Mouse (Mus musculus) stomach, embryonic 15.5 days (tissue): ENCODE data around the gene Zswim1. TPM values are rescaled to one million over a fixed set of nuclear protein-coding genes. Genes with fewer than 3 reads are reported as not detected.

Experiments used
- ATAC-seq: fragments of 200-750 bp; cut with Nextera tagmentation; 2 replicates; pipeline ENCODE4 v1.8.0; 2017; ENCODE audit warnings: low read depth, moderate number of reproducible peaks, moderate TSS enrichment; ENCODE audit not compliant: insufficient read depth, low FRiP score
- H3K27ac ChIP-seq: fragments of 300-500 bp; sonication (generic); 2 replicates; pipeline ENCODE4 v1.5.1; 2015; ENCODE audit warnings: mild to moderate bottlenecking, inconsistent platforms
- H3K27me3 ChIP-seq: fragments of 300-500 bp; sonication (generic); replicated peaks from 2 replicates; pipeline ENCODE4 v1.6.1; 2015; ENCODE audit warnings: inconsistent platforms
- H3K36me3 ChIP-seq: fragments of 300-500 bp; sonication (generic); 2 replicates; pipeline ENCODE4 v1.6.1; 2015; ENCODE audit warnings: inconsistent platforms
- H3K4me1 ChIP-seq: fragments of 300-500 bp; sonication (generic); 2 replicates; pipeline ENCODE4 v1.6.1; 2015; ENCODE audit warnings: inconsistent platforms
- H3K4me2 ChIP-seq: fragments of 300-500 bp; sonication (generic); 2 replicates; pipeline ENCODE4 v1.6.1; 2015; ENCODE audit warnings: mild to moderate bottlenecking, inconsistent platforms
- H3K4me3 ChIP-seq: fragments of 300-500 bp; sonication (generic); replicated peaks from 2 replicates; pipeline ENCODE4 v1.5.1; 2015; ENCODE audit warnings: inconsistent platforms
- H3K9ac ChIP-seq: fragments of 300-500 bp; sonication (generic); 2 replicates; pipeline ENCODE4 v1.6.1; 2015; ENCODE audit warnings: inconsistent platforms
- H3K9me3 ChIP-seq: fragments of 300-500 bp; sonication (generic); 2 replicates; pipeline ENCODE4 v1.6.1; 2016; ENCODE audit warnings: inconsistent platforms
- WGBS: fragments of 180-500 bp; shearing (Covaris S2); methylation state at CpG from one replicate; pipeline ENCODE4 v1.1.7; 2015; 5-methylcytosine and 5-hydroxymethylcytosine counted together
- polyA plus RNA-seq: library from polyadenylated mRNA; unstranded; fragments of >200 nt; fragmentation: Nextera tagmentation; extraction: Ambion mirVana; gene quantifications from 2 replicates; pipeline ENCODE4 v1.2.1, GENCODE M21; 2015

Zswim1 gene
- 13.1 and 13.5 TPM in 2 replicates for polyA plus RNA-seq

- Histone ChIP-seq H3K4me1 (peaks cover 6% of the 10 kb centered on the region; the same call in 1 of the 2 replicates), H3K9me3 (no peaks in the 10 kb centered on the region), H3K36me3 (peaks cover 22% of the 10 kb centered on the region), H3K27me3 (no peaks in the 10 kb centered on the region), H3K4me2 (peak within 1 kb of the TSS; percentile 58), H3K27ac (peak within 1 kb of the TSS; percentile 75), H3K4me3 (peak within 1 kb of the TSS; percentile 66), H3K9ac (peak within 1 kb of the TSS; percentile 40; the same call in 1 of the 2 replicates)
- 1% methylated on average over 32 of the region's 32 CpGs for WGBS
- peak; percentile 99 for ATAC-seq
Observed at GRCm38 (mm10) chr2:164822636-164823165, at the start of gene Zswim1. Gene Zswim1 (plus strand): TSS chr2:164822686.

DNA sequence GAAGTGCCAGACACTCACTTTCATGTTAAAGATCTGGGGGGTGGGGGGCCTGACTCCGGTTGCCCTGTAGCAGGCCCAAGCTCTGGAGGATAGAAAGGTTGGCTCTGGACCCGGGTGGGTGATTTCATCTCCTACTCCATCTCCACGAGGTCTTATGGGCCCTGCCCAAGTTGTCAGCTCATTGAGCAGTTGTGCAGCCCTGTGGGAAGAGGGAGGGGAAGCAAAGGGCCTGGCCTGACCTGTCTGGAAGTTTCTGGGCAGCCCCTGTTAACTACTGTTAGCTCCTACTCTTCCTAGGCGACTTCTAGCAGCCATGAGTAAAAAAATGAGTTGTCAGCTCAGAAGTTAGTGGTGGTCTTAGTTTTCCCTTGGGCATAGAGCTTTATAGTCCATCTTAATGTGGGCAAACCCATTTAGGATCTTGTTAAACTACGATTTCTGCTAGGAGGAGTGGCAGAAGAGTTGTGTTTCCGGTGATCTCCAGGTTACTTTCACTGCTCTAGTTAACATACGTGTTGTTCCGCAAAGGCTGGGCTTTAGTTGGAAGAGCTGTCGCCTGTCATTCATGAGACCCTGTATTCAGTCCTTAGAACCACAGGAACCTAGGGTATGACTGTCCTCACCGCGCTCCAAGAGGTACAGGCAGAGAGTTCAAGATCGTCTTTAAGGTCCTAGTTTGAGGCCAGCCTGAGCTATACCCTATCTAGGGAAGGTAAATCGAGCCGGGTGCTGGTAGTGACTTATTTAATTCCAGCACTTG is 49.1 kb upstream of the Zswim1 start:
- WGBS: 78% methylated on average over 14 of the region's 14 CpGs
- Histone ChIP-seq H3K27me3 (no peaks in the 10 kb centered on the region), H3K9ac (no peak overlapping the region), H3K4me1 (peaks cover 13% of the 10 kb centered on the region), H3K9me3 (no peaks in the 10 kb centered on the region), H3K4me3 (no peak overlapping the region), H3K36me3 (no peaks in the 10 kb centered on the region), H3K4me2 (no peak overlapping the region), H3K27ac (peak overlapping the region; percentile 28)
- no peak for ATAC-seq

DNA sequence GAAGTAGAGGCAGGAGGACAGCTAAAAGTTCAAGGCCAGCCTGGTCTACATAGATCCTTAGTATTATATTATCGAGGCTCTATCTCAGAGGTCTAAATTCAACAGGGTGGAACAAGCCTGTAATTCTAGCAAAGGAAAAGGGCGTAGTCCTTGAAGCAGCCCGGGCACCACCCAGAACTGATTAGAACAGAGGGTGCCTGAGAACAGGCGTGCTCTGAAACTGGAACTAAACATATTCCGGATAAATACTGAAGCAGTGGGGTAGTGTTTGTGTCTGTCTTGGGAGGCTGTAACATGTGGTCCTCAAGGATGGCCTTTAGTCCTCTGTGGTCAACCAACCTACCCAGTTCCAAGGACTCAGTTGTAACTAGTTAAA is 48.5 kb upstream of the Zswim1 start:
- H3K27ac ChIP-seq: peak overlapping the region; percentile 8; the same call in 1 of the 2 replicates
- no peaks in the 10 kb centered on the region for H3K9me3 ChIP-seq
- ATAC-seq: no peak
- H3K9ac ChIP-seq: no peak overlapping the region
- H3K27me3 ChIP-seq: no peaks in the 10 kb centered on the region
- no peak overlapping the region for H3K4me2 ChIP-seq
- 67% methylated on average over 5 of the region's 5 CpGs for WGBS
- no peaks in the 10 kb centered on the region for H3K36me3 ChIP-seq
- H3K4me1 ChIP-seq: peaks cover 13% of the 10 kb centered on the region
- H3K4me3 ChIP-seq: no peak overlapping the region

DNA sequence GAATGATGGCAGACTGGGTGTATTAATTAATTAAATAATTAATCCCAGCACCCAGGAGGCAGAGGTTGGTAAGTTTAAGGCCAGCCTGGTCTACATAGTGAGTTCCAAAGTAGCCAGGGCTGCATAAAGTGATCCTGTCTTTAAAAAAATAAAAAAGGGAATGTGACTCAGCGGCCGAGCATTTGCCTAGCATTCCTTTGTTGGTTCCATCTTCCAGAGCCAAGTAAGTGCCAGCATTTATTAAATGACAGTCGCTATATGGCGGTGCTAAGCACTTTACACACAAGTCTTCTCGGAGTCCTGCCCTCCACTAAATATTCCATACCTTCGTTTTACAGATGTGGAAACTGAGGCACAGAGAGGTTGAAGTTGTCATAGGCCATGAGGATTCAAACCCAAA is 46.4 kb upstream of the Zswim1 start:
- H3K36me3 ChIP-seq: no peaks in the 10 kb centered on the region
- H3K27ac ChIP-seq: no peak overlapping the region
- H3K27me3 ChIP-seq: no peaks in the 10 kb centered on the region
- no peaks in the 10 kb centered on the region for H3K9me3 ChIP-seq
- ATAC-seq: no peak
- H3K4me2 ChIP-seq: no peak overlapping the region
- WGBS: 78% methylated on average over 6 of the region's 6 CpGs
- peaks cover 4% of the 10 kb centered on the region for H3K4me1 ChIP-seq
- no peak overlapping the region for H3K9ac ChIP-seq
- no peak overlapping the region for H3K4me3 ChIP-seq

DNA sequence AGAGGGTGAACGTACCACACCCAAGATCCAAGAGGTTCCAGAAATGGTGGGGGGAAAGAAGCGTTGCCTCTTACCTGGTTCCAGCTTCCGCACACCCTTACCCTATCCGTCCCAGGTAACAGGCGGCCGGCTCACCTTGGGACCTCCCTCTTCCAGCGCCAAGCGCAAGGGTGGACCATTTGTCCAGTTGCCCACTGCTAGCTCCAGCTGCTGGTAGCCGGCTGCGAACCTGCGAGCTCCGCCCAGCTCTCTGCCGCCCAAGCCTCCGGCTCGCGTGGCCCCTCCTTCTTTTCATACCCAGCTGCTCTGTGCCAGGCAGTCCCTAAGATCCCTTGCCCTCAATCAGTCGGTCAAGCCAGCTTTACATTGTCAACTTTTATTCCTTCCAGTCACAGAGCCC is 45.7 kb upstream of the Zswim1 start:
- H3K27me3 ChIP-seq: no peaks in the 10 kb centered on the region
- no peak for ATAC-seq
- WGBS: 57% methylated on average over 17 of the region's 17 CpGs
- H3K9ac ChIP-seq: no peak overlapping the region
- no peaks in the 10 kb centered on the region for H3K4me1 ChIP-seq
- H3K27ac ChIP-seq: no peak overlapping the region
- no peaks in the 10 kb centered on the region for H3K36me3 ChIP-seq
- H3K4me3 ChIP-seq: no peak overlapping the region
- H3K4me2 ChIP-seq: no peak overlapping the region
- H3K9me3 ChIP-seq: no peaks in the 10 kb centered on the region

GRCm38 (mm10) chr2:164777246-164778014 is 45.1 kb upstream of the Zswim1 start:
- 79% methylated on average over 30 of the region's 30 CpGs for WGBS
- H3K4me2 ChIP-seq: no peak overlapping the region
- ATAC-seq: no peak
- no peaks in the 10 kb centered on the region for H3K4me1 ChIP-seq
- H3K27ac ChIP-seq: no peak overlapping the region
- H3K27me3 ChIP-seq: no peaks in the 10 kb centered on the region
- no peaks in the 10 kb centered on the region for H3K9me3 ChIP-seq
- no peaks in the 10 kb centered on the region for H3K36me3 ChIP-seq
- no peak overlapping the region for H3K4me3 ChIP-seq
- H3K9ac ChIP-seq: no peak overlapping the region

GRCm38 (mm10) chr2:164778015-164778287 is 44.5 kb upstream of the Zswim1 start:
- Histone ChIP-seq H3K9ac (no peak overlapping the region), H3K27ac (no peak overlapping the region), H3K27me3 (no peaks in the 10 kb centered on the region), H3K4me2 (no peak overlapping the region), H3K4me3 (no peak overlapping the region), H3K9me3 (no peaks in the 10 kb centered on the region), H3K36me3 (no peaks in the 10 kb centered on the region), H3K4me1 (no peaks in the 10 kb centered on the region)
- 90% methylated on average over 11 of the region's 11 CpGs for WGBS
- no peak for ATAC-seq

DNA sequence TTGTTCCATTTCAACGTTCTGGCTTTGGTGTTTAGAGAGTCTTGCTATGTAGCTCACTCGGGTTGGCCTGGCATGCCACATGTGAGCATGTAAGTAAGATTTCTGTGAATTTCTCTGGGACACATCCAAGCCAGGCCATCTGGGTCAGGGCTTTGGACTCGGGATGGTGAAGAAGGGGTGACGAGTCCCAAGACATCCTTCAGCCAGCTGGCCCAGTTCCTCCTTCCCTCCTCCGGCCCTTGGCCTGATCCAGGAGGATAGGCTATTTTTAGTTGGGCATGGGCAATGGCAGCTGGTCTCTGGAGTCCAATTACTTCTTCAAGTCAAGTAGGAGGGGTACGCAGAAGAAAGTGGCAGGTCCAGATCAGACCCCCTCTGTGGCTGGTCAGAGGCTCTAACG is 43.7 kb upstream of the Zswim1 start:
- Histone ChIP-seq H3K27ac (no peak overlapping the region), H3K9ac (no peak overlapping the region), H3K4me1 (no peaks in the 10 kb centered on the region), H3K4me2 (no peak overlapping the region), H3K4me3 (no peak overlapping the region), H3K9me3 (no peaks in the 10 kb centered on the region), H3K36me3 (no peaks in the 10 kb centered on the region), H3K27me3 (no peaks in the 10 kb centered on the region)
- 81% methylated on average over 7 of the region's 7 CpGs for WGBS
- ATAC-seq: no peak

- H3K9ac ChIP-seq: no peak within 1 kb of the TSS
- H3K4me1 ChIP-seq: peaks cover 1% of the 10 kb centered on the region; the same call in 1 of the 2 replicates
- H3K9me3 ChIP-seq: no peaks in the 10 kb centered on the region
- H3K4me2 ChIP-seq: no peak within 1 kb of the TSS
- H3K27ac ChIP-seq: no peak within 1 kb of the TSS
- H3K27me3 ChIP-seq: no peaks in the 10 kb centered on the region
- no peak within 1 kb of the TSS for H3K4me3 ChIP-seq
- no peak for ATAC-seq
- 73% methylated on average over 8 of the region's 8 CpGs for WGBS
- no peaks in the 10 kb centered on the region for H3K36me3 ChIP-seq
Observed at GRCm38 (mm10) chr2:164779481-164780086, 42.9 kb upstream of the Zswim1 start, which contains the start of gene Tnnc2. Gene Tnnc2 (minus strand): TSS chr2:164779967.

DNA sequence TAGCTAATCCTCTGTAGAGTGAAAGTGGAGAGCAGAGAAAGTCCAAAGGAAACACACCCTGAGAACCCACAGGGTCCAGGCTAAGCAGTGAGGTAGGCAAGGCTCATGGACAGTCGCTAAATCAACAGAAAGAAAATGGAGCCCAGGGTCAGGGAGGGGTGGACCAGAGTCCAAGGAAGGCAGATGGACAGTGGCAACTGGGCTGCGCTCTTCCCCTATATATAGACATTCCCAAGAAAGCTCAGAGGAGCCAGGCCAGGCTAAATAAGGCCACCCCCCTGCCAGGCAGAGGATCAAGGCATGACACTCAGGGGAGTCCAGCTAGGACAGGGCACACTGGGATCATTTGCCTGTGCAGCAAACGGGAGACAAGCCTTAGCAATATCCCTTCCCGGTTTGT is 40.6 kb upstream of the Zswim1 start:
- Histone ChIP-seq H3K9ac (no peak overlapping the region), H3K4me1 (peaks cover 9% of the 10 kb centered on the region; the same call in 1 of the 2 replicates), H3K36me3 (no peaks in the 10 kb centered on the region), H3K27me3 (no peaks in the 10 kb centered on the region), H3K4me3 (no peak overlapping the region), H3K4me2 (no peak overlapping the region), H3K27ac (no peak overlapping the region), H3K9me3 (no peaks in the 10 kb centered on the region)
- 67% methylated on average over 4 of the region's 4 CpGs for WGBS
- ATAC-seq: no peak

- WGBS: 74% methylated on average over 7 of the region's 7 CpGs
- Histone ChIP-seq H3K9me3 (no peaks in the 10 kb centered on the region), H3K4me1 (peaks cover 21% of the 10 kb centered on the region; the same call in 1 of the 2 replicates), H3K27me3 (no peaks in the 10 kb centered on the region), H3K9ac (no peak overlapping the region), H3K36me3 (no peaks in the 10 kb centered on the region), H3K4me3 (no peak overlapping the region), H3K4me2 (no peak overlapping the region), H3K27ac (no peak overlapping the region)
- no peak for ATAC-seq
Observed at GRCm38 (mm10) chr2:164783926-164784581, 38.4 kb upstream of the Zswim1 start.
